Mouse (Mus musculus) heart, embryonic 15.5 days (tissue): ENCODE data around the gene Shank2. TPM values are rescaled to one million over a fixed set of nuclear protein-coding genes. Genes with fewer than 3 reads are reported as not detected.

ENCODE experiments used
- ATAC-seq: fragments of 200-750 bp; cut with Nextera tagmentation; replicated peaks from 2 replicates; pipeline ENCODE4 v1.8.0; 2017; ENCODE audit warnings: low read depth, moderate TSS enrichment; ENCODE audit not compliant: insufficient number of reproducible peaks, insufficient read depth, low FRiP score
- H3K27ac ChIP-seq: fragments of 300-500 bp; sonication (generic); 2 replicates; pipeline ENCODE4 v1.5.1; 2015; ENCODE audit warnings: mild to moderate bottlenecking, inconsistent platforms
- H3K27me3 ChIP-seq: fragments of 300-500 bp; sonication (generic); 2 replicates; pipeline ENCODE4 v1.6.1; 2015; ENCODE audit warnings: inconsistent platforms
- H3K36me3 ChIP-seq: fragments of 300-500 bp; sonication (generic); 2 replicates; pipeline ENCODE4 v1.6.1; 2015; ENCODE audit warnings: mild to moderate bottlenecking, inconsistent platforms
- H3K4me1 ChIP-seq: fragments of 300-500 bp; sonication (generic); replicated peaks from 2 replicates; pipeline ENCODE4 v1.6.1; 2015; ENCODE audit warnings: inconsistent platforms
- H3K4me2 ChIP-seq: fragments of 300-500 bp; sonication (generic); 2 replicates; pipeline ENCODE4 v1.6.1; 2015; ENCODE audit warnings: inconsistent platforms, mild to moderate bottlenecking, moderate library complexity
- H3K4me3 ChIP-seq: fragments of 300-500 bp; sonication (generic); 2 replicates; pipeline ENCODE4 v1.5.1; 2015; ENCODE audit warnings: mild to moderate bottlenecking, inconsistent platforms
- H3K9ac ChIP-seq: fragments of 300-500 bp; sonication (generic); 2 replicates; pipeline ENCODE4 v1.6.1; 2015; ENCODE audit warnings: mild to moderate bottlenecking, inconsistent platforms
- H3K9me3 ChIP-seq: fragments of 300-500 bp; sonication (generic); replicated peaks from 2 replicates; pipeline ENCODE4 v1.6.1; 2016; ENCODE audit warnings: inconsistent platforms
- WGBS: fragments of 180-500 bp; shearing (Covaris S2); methylation state at CpG from one replicate; pipeline ENCODE4 v1.1.7; 2015; ENCODE audit warnings: mixed read lengths; 5-methylcytosine and 5-hydroxymethylcytosine counted together
- polyA plus RNA-seq: library from polyadenylated mRNA; unstranded; fragments of >200 nt; fragmentation: Nextera tagmentation; extraction: Ambion mirVana; gene quantifications from 2 replicates; pipeline ENCODE4 v1.2.1, GENCODE M21; 2015

The Shank2 gene
- polyA plus RNA-seq, 1 experiment from 2014 or later: 0.50 TPM

GRCm38 (mm10) chr7:144031611-144032010, 29.9 kb downstream of the Shank2 start:
- no peak overlapping the region for H3K4me2 ChIP-seq
- 80% methylated on average over 3 of the region's 3 CpGs for WGBS

GRCm38 (mm10) chr7:144037541-144037940, 35.8 kb downstream of the Shank2 start:
- H3K9me3 ChIP-seq: no peaks in the 10 kb centered on the region
- H3K9ac ChIP-seq: no peak overlapping the region
- peaks cover 19% of the 10 kb centered on the region for H3K4me1 ChIP-seq
- H3K4me2 ChIP-seq: no peak overlapping the region
- H3K27ac ChIP-seq: no peak overlapping the region; the same call in 1 of the 2 replicates
- 97% methylated on average over 11 of the region's 11 CpGs for WGBS
- no peak for ATAC-seq
- no peak overlapping the region for H3K4me3 ChIP-seq
- no peaks in the 10 kb centered on the region for H3K27me3 ChIP-seq
- H3K36me3 ChIP-seq: no peaks in the 10 kb centered on the region

More at GRCm38 (mm10) chr7:144031611-144032010, 29.9 kb downstream of the Shank2 start:
- no peak overlapping the region for H3K4me3 ChIP-seq
- H3K27me3 ChIP-seq: no peaks in the 10 kb centered on the region
- H3K9me3 ChIP-seq: no peaks in the 10 kb centered on the region
- no peak overlapping the region for H3K27ac ChIP-seq
- no peak for ATAC-seq
- H3K9ac ChIP-seq: no peak overlapping the region
- no peaks in the 10 kb centered on the region for H3K4me1 ChIP-seq
- H3K36me3 ChIP-seq: no peaks in the 10 kb centered on the region

GRCm38 (mm10) chr7:144037966-144038669, 36.4 kb downstream of the Shank2 start:
- ATAC-seq: peak; percentile 78

GRCm38 (mm10) chr7:144038741-144039140, 37.0 kb downstream of the Shank2 start:
- no peak; the same call in 1 of the 2 replicates for ATAC-seq
- H3K27ac ChIP-seq: peak overlapping the region; percentile 51
- H3K4me3 ChIP-seq: no peak overlapping the region
- peaks cover 19% of the 10 kb centered on the region for H3K4me1 ChIP-seq
- peak overlapping the region; percentile 36; the same call in 1 of the 2 replicates for H3K4me2 ChIP-seq
- WGBS: 51% methylated on average over 8 of the region's 8 CpGs
- no peak overlapping the region for H3K9ac ChIP-seq
- H3K27me3 ChIP-seq: no peaks in the 10 kb centered on the region
- H3K9me3 ChIP-seq: no peaks in the 10 kb centered on the region
- no peaks in the 10 kb centered on the region for H3K36me3 ChIP-seq

More at GRCm38 (mm10) chr7:144037966-144038669, 36.4 kb downstream of the Shank2 start:
- Histone ChIP-seq H3K9me3 (no peaks in the 10 kb centered on the region), H3K4me2 (peak overlapping the region; percentile 36), H3K4me3 (no peak overlapping the region), H3K9ac (no peak overlapping the region), H3K4me1 (peaks cover 19% of the 10 kb centered on the region), H3K27ac (peak overlapping the region; percentile 51), H3K36me3 (no peaks in the 10 kb centered on the region), H3K27me3 (no peaks in the 10 kb centered on the region)
- WGBS: 20% methylated on average over 9 of the region's 9 CpGs

GRCm38 (mm10) chr7:144040328-144040727, 38.6 kb downstream of the Shank2 start:
- peaks cover 19% of the 10 kb centered on the region for H3K4me1 ChIP-seq

GRCm38 (mm10) chr7:144052076-144052475, 50.3 kb downstream of the Shank2 start:
- no peak for ATAC-seq
- Histone ChIP-seq H3K4me1 (peaks cover 14% of the 10 kb centered on the region), H3K27ac (no peak overlapping the region), H3K4me2 (no peak overlapping the region), H3K27me3 (no peaks in the 10 kb centered on the region; the same call in 1 of the 2 replicates), H3K4me3 (no peak overlapping the region), H3K9ac (no peak overlapping the region), H3K9me3 (no peaks in the 10 kb centered on the region), H3K36me3 (no peaks in the 10 kb centered on the region)
- 12% methylated on average over 12 of the region's 12 CpGs for WGBS

More at GRCm38 (mm10) chr7:144040328-144040727, 38.6 kb downstream of the Shank2 start:
- Histone ChIP-seq H3K4me3 (no peak overlapping the region), H3K9ac (no peak overlapping the region), H3K27me3 (no peaks in the 10 kb centered on the region), H3K9me3 (no peaks in the 10 kb centered on the region), H3K36me3 (no peaks in the 10 kb centered on the region), H3K4me2 (no peak overlapping the region), H3K27ac (no peak overlapping the region)
- 71% methylated on average over 3 of the region's 3 CpGs for WGBS
- ATAC-seq: no peak

GRCm38 (mm10) chr7:144055188-144055587, 53.5 kb downstream of the Shank2 start:
- Histone ChIP-seq H3K9ac (no peak overlapping the region; the same call in 1 of the 2 replicates), H3K4me1 (peaks cover 14% of the 10 kb centered on the region), H3K9me3 (no peaks in the 10 kb centered on the region), H3K4me3 (no peak overlapping the region), H3K27ac (no peak overlapping the region), H3K27me3 (no peaks in the 10 kb centered on the region), H3K36me3 (no peaks in the 10 kb centered on the region), H3K4me2 (peak overlapping the region; percentile 12; the same call in 1 of the 2 replicates)
- peak; percentile 39; the same call in 1 of the 2 replicates for ATAC-seq
- WGBS: 44% methylated on average over 6 of the region's 6 CpGs

GRCm38 (mm10) chr7:144055702-144056531, 54.2 kb downstream of the Shank2 start:
- WGBS: 57% methylated on average over 7 of the region's 7 CpGs
- H3K27ac ChIP-seq: no peak overlapping the region
- H3K27me3 ChIP-seq: no peaks in the 10 kb centered on the region
- no peaks in the 10 kb centered on the region for H3K9me3 ChIP-seq
- no peak overlapping the region for H3K4me3 ChIP-seq
- H3K9ac ChIP-seq: no peak overlapping the region
- no peak overlapping the region for H3K4me2 ChIP-seq
- H3K36me3 ChIP-seq: no peaks in the 10 kb centered on the region
- ATAC-seq: no peak
- H3K4me1 ChIP-seq: peaks cover 14% of the 10 kb centered on the region

- H3K9me3 ChIP-seq: no peaks in the 10 kb centered on the region
- no peaks in the 10 kb centered on the region; the same call in 1 of the 2 replicates for H3K27me3 ChIP-seq
- H3K4me1 ChIP-seq: no peaks in the 10 kb centered on the region
- H3K27ac ChIP-seq: no peak overlapping the region
- ATAC-seq: no peak
- no peak overlapping the region for H3K4me3 ChIP-seq
- H3K4me2 ChIP-seq: no peak overlapping the region
- WGBS: 77% methylated on average over 7 of the region's 7 CpGs
- no peak overlapping the region for H3K9ac ChIP-seq
- H3K36me3 ChIP-seq: no peaks in the 10 kb centered on the region
Measured at GRCm38 (mm10) chr7:144070162-144070949, 68.6 kb downstream of the Shank2 start.

- WGBS: 57% methylated on average over 1 of the region's 1 CpGs
- no peaks in the 10 kb centered on the region; the same call in 1 of the 2 replicates for H3K27me3 ChIP-seq
- H3K27ac ChIP-seq: no peak overlapping the region
- H3K4me2 ChIP-seq: no peak overlapping the region
- no peaks in the 10 kb centered on the region for H3K4me1 ChIP-seq
- no peak overlapping the region for H3K4me3 ChIP-seq
- H3K9ac ChIP-seq: no peak overlapping the region
- no peaks in the 10 kb centered on the region for H3K36me3 ChIP-seq
- ATAC-seq: no peak
- H3K9me3 ChIP-seq: no peaks in the 10 kb centered on the region
Measured at GRCm38 (mm10) chr7:144072219-144072618, 70.5 kb downstream of the Shank2 start.

- Histone ChIP-seq H3K36me3 (no peaks in the 10 kb centered on the region), H3K9ac (no peak overlapping the region), H3K9me3 (no peaks in the 10 kb centered on the region), H3K4me3 (no peak overlapping the region), H3K27ac (no peak overlapping the region), H3K4me2 (no peak overlapping the region), H3K27me3 (no peaks in the 10 kb centered on the region), H3K4me1 (no peaks in the 10 kb centered on the region)
- 88% methylated on average over 2 of the region's 2 CpGs for WGBS
- ATAC-seq: no peak
Measured at GRCm38 (mm10) chr7:144072856-144073255, 71.1 kb downstream of the Shank2 start.
